Mouse (Mus musculus) B cell, adult 67 days (primary cell): ENCODE data around the gene Krt23. TPM values are rescaled to one million over a fixed set of nuclear protein-coding genes. Genes with fewer than 3 reads are reported as not detected.

Experiments used
- total RNA-seq, 2 experiments: library from RNA; stranded (reverse); gene quantifications; 4 replicates each; pipeline ENCODE4 v1.2.4; 2023

The Krt23 gene
- total RNA-seq: not detected

GRCm38 (mm10) chr11:99492733-99493573 lies at the start of gene Krt23:
Gene Krt23 (minus strand): TSS chr11:99493137.

DNA sequence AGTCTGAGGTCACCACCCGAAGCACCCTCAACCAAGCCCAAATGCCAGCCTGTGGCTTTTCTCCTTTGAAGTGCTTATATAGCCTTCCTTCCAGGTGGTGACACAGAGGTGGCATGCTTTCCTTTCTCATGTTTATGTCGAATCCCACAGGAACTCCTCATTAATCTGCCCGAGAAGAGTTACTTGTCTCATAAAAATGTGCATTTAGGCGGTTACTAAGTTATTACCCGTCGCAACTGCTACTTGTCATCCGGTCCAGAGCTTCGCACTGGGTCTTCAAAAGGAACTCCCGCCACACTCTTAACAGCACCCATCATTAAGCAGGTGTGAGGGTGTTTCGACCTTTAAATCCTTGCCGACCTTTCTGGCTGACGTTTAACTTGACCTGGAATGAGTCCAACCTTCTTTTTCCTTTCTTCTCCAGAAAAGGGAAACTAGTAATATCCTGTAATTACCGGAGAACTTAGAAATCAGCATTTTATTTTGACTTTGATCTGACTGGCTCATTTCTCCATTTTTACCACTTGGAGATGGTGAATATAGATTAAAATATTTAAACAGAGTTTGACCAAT lies 28.4 kb upstream of the Krt23 start, which contains the start of gene Krt39:
Gene Krt39, minus strand, starts transcription at position 51 of the 573 bp plus-strand sequence.

DNA sequence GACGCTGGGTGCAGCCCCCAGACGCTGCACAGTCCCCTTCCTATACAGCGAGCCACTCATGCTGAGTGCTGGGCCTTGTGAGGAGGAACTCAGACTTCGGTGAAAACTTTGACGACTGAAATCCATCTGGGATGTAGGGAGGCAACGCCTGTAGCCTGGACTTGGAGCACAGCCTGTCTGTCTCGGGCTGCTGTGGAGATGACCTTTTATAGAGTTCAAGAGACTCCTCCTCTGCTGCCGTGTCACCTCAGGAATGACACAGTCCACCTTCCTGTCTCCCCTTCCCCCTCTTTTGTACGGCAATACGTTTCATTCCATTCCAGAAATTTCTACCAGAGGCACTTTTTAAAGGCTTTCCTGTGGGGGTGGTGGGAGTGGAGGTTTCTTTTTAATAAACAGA lies 55.0 kb downstream of the Krt23 start, which contains the start of gene Krt20:
Gene Krt20, minus strand, starts transcription at position 179 of the 400 bp plus-strand sequence.

Other genes starting within 250 kb of the Krt23 start
- 1 to 10 TPM; 1.8 to 2.0 TPM for gene Krt222, start 249.1 kb downstream of the Krt23 start, total RNA-seq
- gene Krt24, start 207.9 kb downstream of the Krt23 start, total RNA-seq: not detected
- not detected for gene Krt25, start 170.2 kb downstream of the Krt23 start, total RNA-seq
- not detected for gene Krt26, start 155.2 kb downstream of the Krt23 start, total RNA-seq
- gene Krt27, start 142.0 kb downstream of the Krt23 start, total RNA-seq: not detected
- gene Krt28, start 118.2 kb downstream of the Krt23 start, total RNA-seq: not detected
- 1 to 10 TPM; 1.5 to 3.2 TPM for gene Krt10, start 103.8 kb downstream of the Krt23 start, total RNA-seq
- not detected for gene Krt12, start 70.9 kb downstream of the Krt23 start, total RNA-seq
- not detected for gene Krt20, start 55.0 kb downstream of the Krt23 start, total RNA-seq
- gene Krt39, start 28.2 kb upstream of the Krt23 start, total RNA-seq: not detected
- not detected for gene Krt40, start 50.0 kb upstream of the Krt23 start, total RNA-seq
- not detected for gene Krtap3-3, start 57.7 kb upstream of the Krt23 start, total RNA-seq
- not detected for gene Krtap3-2, start 63.7 kb upstream of the Krt23 start, total RNA-seq
- gene Gm11939, start 66.3 kb upstream of the Krt23 start, total RNA-seq: not detected
- gene Krtap3-1, start 73.5 kb upstream of the Krt23 start, total RNA-seq: not detected
- not detected for gene Krtap1-5, start 87.9 kb upstream of the Krt23 start, total RNA-seq
- gene Krtap1-4, start 90.5 kb upstream of the Krt23 start, total RNA-seq: not detected
- not detected for gene Krtap1-3, start 98.2 kb upstream of the Krt23 start, total RNA-seq
- gene Krtap9-3, start 105.0 kb upstream of the Krt23 start, total RNA-seq: not detected
- gene Gm11938, start 110.2 kb upstream of the Krt23 start, total RNA-seq: not detected
- not detected for gene Gm11937, start 117.1 kb upstream of the Krt23 start, total RNA-seq
- gene Krtap2-4, start 121.7 kb upstream of the Krt23 start, total RNA-seq: not detected
- gene Gm11562, start 127.3 kb upstream of the Krt23 start, total RNA-seq: not detected
- not detected for gene Krtap4-1, start 135.1 kb upstream of the Krt23 start, total RNA-seq
- gene Krtap4-2, start 141.9 kb upstream of the Krt23 start, total RNA-seq: not detected
- gene Krtap4-7, start 151.0 kb upstream of the Krt23 start, total RNA-seq: not detected
- gene Gm11555, start 157.1 kb upstream of the Krt23 start, total RNA-seq: not detected
- not detected for gene Gm11563, start 165.8 kb upstream of the Krt23 start, total RNA-seq
- not detected for gene Krtap4-6, start 172.8 kb upstream of the Krt23 start, total RNA-seq
- not detected for gene Gm14190, start 197.6 kb upstream of the Krt23 start, total RNA-seq
- not detected for gene Gm14180, start 241.2 kb upstream of the Krt23 start, total RNA-seq